Mouse (Mus musculus): ENCODE results near the gene Cdc6. TPM values are rescaled to one million over a fixed set of nuclear protein-coding genes. Genes with fewer than 3 reads are reported as not detected.

Cdc6 gene
- total and polyA plus RNA-seq, 3 experiments = 56.9 to 104 (median 69.4) TPM

DNA sequence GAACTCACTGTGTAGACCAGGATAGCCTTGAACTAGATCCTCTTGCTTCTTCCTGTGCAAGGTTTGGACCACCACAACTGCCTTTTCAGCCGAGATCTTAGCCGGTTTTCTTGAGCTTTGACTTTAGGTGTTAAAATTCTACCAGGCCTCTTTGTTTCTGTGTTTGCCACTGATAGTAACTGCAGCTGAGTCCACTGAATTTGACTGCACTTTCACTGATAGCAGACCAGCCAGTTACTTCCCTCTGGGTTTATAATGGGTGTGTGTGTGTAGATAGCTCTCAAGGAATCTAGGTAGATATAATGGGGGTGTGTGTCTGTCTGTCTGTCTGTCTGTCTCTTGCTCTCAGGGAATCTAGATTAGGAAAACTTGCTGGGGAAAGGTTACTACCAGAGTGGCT lies 3.0 kb upstream of the Cdc6 start:
- peaks cover 29 to 62% of the 10 kb centered on the region in 2 experiments for H3K4me1 ChIP-seq (ENCODE audit: control insufficient read depth in 1 of 2, insufficient read depth in 2 of 2, low read length in 2 of 2)
- peak overlapping the region; percentile 92 for H3K27ac ChIP-seq (ENCODE audit: control insufficient read depth, low read depth, low read length)
- no peaks in the 10 kb centered on the region for H3K9me3 ChIP-seq (replicated peaks; ENCODE audit: insufficient read depth, low read length)
- peaks cover 18% of the 10 kb centered on the region for H3K79me2 ChIP-seq (ENCODE audit: control insufficient read depth, insufficient read depth, low read length, poor library complexity)
- peak; percentile 96 for DNase-seq (ENCODE audit: low read depth, low spot score)
- peak overlapping the region; percentile 4 to 24; a peak in 3 of 4 replicates for H3K4me3 ChIP-seq (ENCODE audit: control insufficient read depth in 1 of 2, insufficient read depth in 1 of 2, low read depth in 2 of 2, low read length in 2 of 2)
- H3K36me3 ChIP-seq (ENCODE audit: control insufficient read depth in 1 of 2, insufficient read depth in 2 of 2, low read length in 2 of 2) = peaks cover 0 to 55% of the 10 kb centered on the region in 2 experiments; a peak in 2 of 4 replicates
- H3K9ac ChIP-seq (ENCODE audit: control insufficient read depth, low read depth, low read length, poor library complexity, severe bottlenecking) = peak overlapping the region; percentile 48
- no peaks in the 10 kb centered on the region for H3K27me3 ChIP-seq (ENCODE audit: control insufficient read depth in 1 of 2, insufficient read depth in 2 of 2, low read length in 2 of 2)
- no peak for TF ChIP-seq POLR2AphosphoS5 (IDR thresholded peaks at IDR 0.05; ENCODE audit: borderline replicate concordance, low read depth, low read length)
- TF ChIP-seq POLR2A (IDR thresholded peaks at IDR 0.05; ENCODE audit: control insufficient read depth in 1 of 2, insufficient read depth in 1 of 2, low read depth in 1 of 2, low read length in 2 of 2, poor library complexity in 1 of 2) = peak in 1 of 2 experiments; percentile 50; a peak in 2 of 4 replicates
- 0 out of 2 replicates have a peak, but pooled peaks have one; percentile 26 for TF ChIP-seq ZKSCAN1 (IDR thresholded peaks at IDR 0.05; ENCODE audit: low read depth, low read length)
- peak; percentile 96 for TF ChIP-seq TAL1 (IDR thresholded peaks at IDR 0.05; ENCODE audit: low read length)
- TF ChIP-seq SMC3 (IDR thresholded peaks at IDR 0.05; ENCODE audit: low read depth, low read length) = peak; percentile 19; the same call in 1 of the 2 replicates
- 0 out of 2 replicates have a peak, but pooled peaks have one; percentile 50 for TF ChIP-seq JUND (IDR thresholded peaks at IDR 0.05; ENCODE audit: low read depth, low read length)
- TF ChIP-seq NRF1 (IDR thresholded peaks at IDR 0.05; ENCODE audit: insufficient read depth, low read depth, low read length, poor library complexity, severe bottlenecking) = no peak
- TF ChIP-seq RCOR1 (IDR thresholded peaks at IDR 0.05; ENCODE audit: low read depth, low read length) = peak; percentile 97
- TF ChIP-seq TBP (IDR thresholded peaks at IDR 0.05; ENCODE audit: low read depth, low read length) = peak; percentile 76
- no peak for TF ChIP-seq USF1 (IDR thresholded peaks at IDR 0.05; ENCODE audit: low read depth, low read length)
- TF ChIP-seq SIN3A (IDR thresholded peaks at IDR 0.05; ENCODE audit: low read length) = peak; percentile 98
- TF ChIP-seq ZMIZ1 (IDR thresholded peaks at IDR 0.05; ENCODE audit: low read depth, low read length) = peak; percentile 92
- peak; percentile 65 for TF ChIP-seq ELF1 (IDR thresholded peaks at IDR 0.05; ENCODE audit: low read depth, low read length)
- TF ChIP-seq ZNF384 (IDR thresholded peaks at IDR 0.05; ENCODE audit: low read depth, low read length) = peak; percentile 66
- peak; percentile 86 for TF ChIP-seq MYB (IDR thresholded peaks at IDR 0.05; ENCODE audit: low read depth, low read length)
- TF ChIP-seq ETS1 (IDR thresholded peaks at IDR 0.05; ENCODE audit: low read depth, low read length) = peak; percentile 99
- no peak for TF ChIP-seq E2F4 (IDR thresholded peaks at IDR 0.05; ENCODE audit: borderline replicate concordance, low read depth, low read length)
- TF ChIP-seq ZC3H11A (IDR thresholded peaks at IDR 0.05; ENCODE audit: low read depth, low read length) = peak; percentile 29; the same call in 1 of the 2 replicates
- TF ChIP-seq MAFK (IDR thresholded peaks at IDR 0.05; ENCODE audit: borderline replicate concordance, low read depth, low read length) = peak; percentile 90
- peak; percentile 73 for TF ChIP-seq HCFC1 (IDR thresholded peaks at IDR 0.05; ENCODE audit: low read depth, low read length)
- 0 out of 2 replicates have a peak, but pooled peaks have one; percentile 61 for TF ChIP-seq UBTF (IDR thresholded peaks at IDR 0.05; ENCODE audit: borderline replicate concordance, insufficient read depth, low read depth, low read length)
- TF ChIP-seq CHD1 (IDR thresholded peaks at IDR 0.05; ENCODE audit: low read depth, low read length) = no peak
- peak; percentile 83; the same call in 1 of the 2 replicates for TF ChIP-seq BHLHE40 (IDR thresholded peaks at IDR 0.05; ENCODE audit: borderline replicate concordance, low read depth, low read length)
- TF ChIP-seq MAX (IDR thresholded peaks at IDR 0.05; ENCODE audit: low read length) = peak; percentile 77
- no peak for TF ChIP-seq GABPA (IDR thresholded peaks at IDR 0.05; ENCODE audit: low read depth, low read length)
- peak; percentile 43; the same call in 1 of the 2 replicates for TF ChIP-seq POLR2AphosphoS2 (IDR thresholded peaks at IDR 0.05; ENCODE audit: low read length)
- peak; percentile 75 for TF ChIP-seq CHD2 (IDR thresholded peaks at IDR 0.05; ENCODE audit: low read length)
- TF ChIP-seq NELFE (IDR thresholded peaks at IDR 0.05; ENCODE audit: low read depth, low read length) = peak; percentile 2; the same call in 1 of the 2 replicates
- peak; percentile 65 for TF ChIP-seq MXI1 (IDR thresholded peaks at IDR 0.05; ENCODE audit: low read depth, low read length)
- peak; percentile 100 for TF ChIP-seq TCF12 (IDR thresholded peaks at IDR 0.05; ENCODE audit: low read depth, low read length)
- TF ChIP-seq MEF2A (IDR thresholded peaks at IDR 0.05; ENCODE audit: extremely low read depth, insufficient replicate concordance, low read depth, low read length, poor library complexity, severe bottlenecking) = peak; percentile 75; the same call in 1 of the 2 replicates
- peak; percentile 61 for TF ChIP-seq KAT2A (conservative IDR thresholded peaks at IDR 0.05; ENCODE audit: low read depth, low read length)
- peak; percentile 99 for TF ChIP-seq EP300 (IDR thresholded peaks at IDR 0.05; ENCODE audit: low read depth in 1 of 2, low read length in 2 of 2)
- no peak for TF ChIP-seq USF2 (IDR thresholded peaks at IDR 0.05; ENCODE audit: borderline replicate concordance in 1 of 2, insufficient read depth in 1 of 2, low read depth in 1 of 2, low read length in 2 of 2)
- TF ChIP-seq RAD21 (IDR thresholded peaks at IDR 0.05; ENCODE audit: low read depth, low read length) = no peak
- TF ChIP-seq MYC (IDR thresholded peaks at IDR 0.05; ENCODE audit: low read depth, low read length) = peak; percentile 85

All from MEL (cell line).